In the genomic region with DNA sequence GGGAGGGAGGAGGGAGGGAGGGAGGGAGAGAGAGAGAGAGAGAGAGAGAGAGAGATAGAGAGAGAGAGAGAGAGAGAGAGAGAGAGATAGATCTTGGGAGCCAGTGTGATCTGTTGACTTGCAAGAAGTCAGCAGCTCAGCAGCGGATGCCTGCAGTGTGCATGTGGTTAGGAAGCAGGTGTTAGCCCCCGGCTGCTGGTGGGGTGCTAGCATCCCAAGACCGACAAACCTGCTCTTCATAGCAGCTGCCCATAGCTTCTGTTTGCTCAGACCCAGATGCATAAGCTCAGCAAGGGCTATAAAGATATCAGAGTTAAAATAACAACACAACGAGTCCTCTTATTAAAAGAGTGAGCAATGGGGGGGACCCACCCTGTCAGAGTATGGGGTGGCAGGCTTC, we compare ENCODE assay signal across 24 mouse cellular contexts.
"Had no signal": no experiment of that assay in that cellular context is flagged by ENCODE, and none has a peak within 500 bp of the region (broad histone marks: within the 10 kb centered on the region; RNA-seq: fewer than 3 reads in every experiment).

No protein-coding gene starts in this region.

- H3K4me3 ChIP-seq: left cerebral cortex, adult 2 months; limb, embryonic 12.5 days; limb, embryonic 15.5 days; megakaryocyte, embryonic 14.5 days; midbrain, embryonic 10.5 days; midbrain, embryonic 13.5 days; stomach, embryonic 15.5 days had no signal

- H3K9ac ChIP-seq: limb, embryonic 12.5 days; limb, embryonic 15.5 days; liver, embryonic 14.5 days; liver, postnatal 0 days; lung, embryonic 14.5 days; midbrain, embryonic 13.5 days; stomach, embryonic 15.5 days had no signal

- H3K36me3 ChIP-seq: limb, embryonic 12.5 days; limb, embryonic 15.5 days; midbrain, embryonic 10.5 days; midbrain, embryonic 13.5 days; stomach, embryonic 15.5 days had no signal

- H3K27ac ChIP-seq: hindbrain, postnatal 0 days; left cerebral cortex, adult 2 months; limb, embryonic 12.5 days; limb, embryonic 15.5 days; liver, embryonic 14.5 days; midbrain, embryonic 10.5 days; midbrain, embryonic 13.5 days; stomach, embryonic 15.5 days had no signal

- H3K27me3 ChIP-seq: limb, embryonic 12.5 days; limb, embryonic 15.5 days; midbrain, embryonic 13.5 days; stomach, embryonic 15.5 days had no signal

- H3K9me3 ChIP-seq: limb, embryonic 12.5 days; midbrain, embryonic 10.5 days; midbrain, embryonic 13.5 days; stomach, embryonic 15.5 days had no signal

- H3K4me2 ChIP-seq: limb, embryonic 12.5 days; limb, embryonic 15.5 days; liver, embryonic 11.5 days; lung, embryonic 14.5 days; midbrain, embryonic 13.5 days; stomach, embryonic 15.5 days had no signal

- H3K4me1 ChIP-seq: megakaryocyte, embryonic 14.5 days had no signal

- ATAC-seq: hindbrain, postnatal 0 days; inflammation-experienced regulatory T-cells, adult 6 months; intestine, embryonic 16.5 days; liver, postnatal 0 days; midbrain, embryonic 13.5 days; midbrain, embryonic 16.5 days had no signal

- DNase-seq: kidney, adult 18-20 months; kidney, adult 9 months; kidney, postnatal 14 days; kidney, postnatal 4 days; liver, postnatal 0 days; lung, embryonic 14.5 days; lung, postnatal 10 days; lung, postnatal 36 days; right cerebral cortex, adult 18-20 months; right cerebral cortex, postnatal 25 days; spleen, adult 18-20 months had no signal
